Mouse (Mus musculus) ES-E14 (cell line): ENCODE data around the gene 1190005I06Rik.

Experiments used
- CHD2 ChIP-seq: IDR thresholded peaks from 2 replicates; pipeline ENCODE4 v1.6.1; 2014; ENCODE audit warnings: mild to moderate bottlenecking, low read depth, low read length, inconsistent platforms
- HCFC1 ChIP-seq: IDR thresholded peaks from 2 replicates; pipeline ENCODE4 v1.6.1; 2012; ENCODE audit warnings: low read length, inconsistent platforms, borderline replicate concordance; ENCODE audit not compliant: insufficient read depth
- MAFK ChIP-seq: IDR thresholded peaks from 2 replicates; pipeline ENCODE4 v1.6.1; 2014; ENCODE audit warnings: mild to moderate bottlenecking, low read depth, low read length, inconsistent platforms; ENCODE audit not compliant: insufficient read depth
- ZC3H11A ChIP-seq: IDR thresholded peaks from 2 replicates; pipeline ENCODE4 v1.6.1; 2012; ENCODE audit warnings: low read depth, mild to moderate bottlenecking, inconsistent platforms, low read length, borderline replicate concordance
- ZNF384 ChIP-seq: IDR thresholded peaks from 2 replicates; pipeline ENCODE4 v1.6.1; 2012; ENCODE audit warnings: low read depth, low read length, inconsistent platforms

- TF ChIP-seq ZNF384 (no peak), CHD2 (no peak), HCFC1 (no peak), ZC3H11A (no peak), MAFK (no peak)
These were observed 78.3 kb downstream of the 1190005I06Rik start for GRCm38 (mm10) chr8:120569123-120569522.
